Mouse (Mus musculus) gastrocnemius, postnatal 36 days (tissue): ENCODE data around the gene Smad6. TPM values are rescaled to one million over a fixed set of nuclear protein-coding genes. Genes with fewer than 3 reads are reported as not detected.
A peak's percentile ranks its signal among the peaks of the same experiment; 100 is the strongest.

Experiments
- DNase-seq, 2 experiments: peaks; one replicate each; pipeline ENCODE4 v3.0.0; 2022
- intact Hi-C: fragments of 180-260 bp; cut with DNase I; formaldehyde crosslinking; loops from one replicate; pipeline ENCODE4 v1.15.1; 2025
- total RNA-seq, 2 experiments: library from RNA; stranded (reverse); gene quantifications; 2 replicates each; pipeline ENCODE4 v1.2.3; 2021

Gene Smad6
- total RNA-seq, 2 experiments from 2014 or later, result 3.3 to 4.0 TPM

- no peak for DNase-seq
- intact Hi-C loops, result no loop called here
Observed at GRCm38 (mm10) chr9:63992761-63993160, 29.1 kb downstream of the Smad6 start.

GRCm38 (mm10) chr9:63991193-63991592 is 30.7 kb downstream of the Smad6 start:
- no peak for DNase-seq
- intact Hi-C loops, result no loop called here

- no peak for DNase-seq
- intact Hi-C loops, result no loop called here
Observed at GRCm38 (mm10) chr9:63989641-63990040, 32.2 kb downstream of the Smad6 start.

- intact Hi-C loops, result no loop called here
- DNase-seq, result no peak
Observed at GRCm38 (mm10) chr9:63989214-63989613, 32.6 kb downstream of the Smad6 start.

- no peak for DNase-seq
- intact Hi-C loops, result no loop called here
Observed at GRCm38 (mm10) chr9:63985125-63985524, 36.7 kb downstream of the Smad6 start.

- intact Hi-C loops, result no loop called here
- no peak for DNase-seq
Observed at GRCm38 (mm10) chr9:63982937-63983632, 38.8 kb downstream of the Smad6 start.

- intact Hi-C loops, result no loop called here
- no peak for DNase-seq
Observed at GRCm38 (mm10) chr9:63981912-63982311, 39.9 kb downstream of the Smad6 start.

GRCm38 (mm10) chr9:63981371-63981770 is 40.5 kb downstream of the Smad6 start:
- DNase-seq, result no peak
- intact Hi-C loops, result no loop called here

- no peak for DNase-seq
- intact Hi-C loops, result no loop called here
Observed at GRCm38 (mm10) chr9:63980179-63981086, 41.4 kb downstream of the Smad6 start.

GRCm38 (mm10) chr9:63979275-63979674 is 42.6 kb downstream of the Smad6 start:
- intact Hi-C loops, result no loop called here
- no peak for DNase-seq

- DNase-seq, result no peak
- intact Hi-C loops, result no loop called here
Observed at GRCm38 (mm10) chr9:63978682-63979081, 43.2 kb downstream of the Smad6 start.

GRCm38 (mm10) chr9:63975996-63976395 is 45.9 kb downstream of the Smad6 start:
- no peak for DNase-seq
- intact Hi-C loops, result no loop called here

GRCm38 (mm10) chr9:63974258-63975023 is 47.4 kb downstream of the Smad6 start:
- DNase-seq, result no peak
- intact Hi-C loops, result no loop called here

- intact Hi-C loops, result no loop called here
- DNase-seq, result no peak
Observed at GRCm38 (mm10) chr9:63973662-63974190, 48.1 kb downstream of the Smad6 start.

GRCm38 (mm10) chr9:63972576-63973290 is 49.1 kb downstream of the Smad6 start:
- intact Hi-C loops, result no loop called here
- no peak for DNase-seq

GRCm38 (mm10) chr9:63971557-63971956 is 50.3 kb downstream of the Smad6 start:
- no peak for DNase-seq
- intact Hi-C loops, result no loop called here

- intact Hi-C loops, result no loop called here
- DNase-seq, result no peak
Observed at GRCm38 (mm10) chr9:63970836-63971235, 51.0 kb downstream of the Smad6 start.

GRCm38 (mm10) chr9:63970388-63970787 is 51.5 kb downstream of the Smad6 start:
- DNase-seq, result no peak
- intact Hi-C loops, result no loop called here

GRCm38 (mm10) chr9:63969467-63969866 is 52.4 kb downstream of the Smad6 start:
- no peak for DNase-seq
- intact Hi-C loops, result no loop called here

GRCm38 (mm10) chr9:63968592-63968991 is 53.3 kb downstream of the Smad6 start:
- DNase-seq, result peak; percentile 77 to 90
- intact Hi-C loops, result no loop called here
